Mouse (Mus musculus) left cerebral cortex, postnatal 10 days (tissue): Measurements from ENCODE around the gene Cpm. TPM values are rescaled to one million over a fixed set of nuclear protein-coding genes. Genes with fewer than 3 reads are reported as not detected.
"Not testable (repeated sequence)": the region's sequence is repeated elsewhere in the genome, so short reads cannot be mapped to it uniquely, and the experiment has no call there.

Experiments used
- DNase-seq, 2 experiments: peaks; one replicate each; pipeline ENCODE4 v3.0.0; 2021 to 2022; ENCODE audit warnings: low spot score in 2 of 2, mixed read lengths in 1 of 2; ENCODE audit errors: extremely low spot score in 1 of 2
- intact Hi-C: fragments of 180-260 bp; cut with DNase I; formaldehyde crosslinking; loops from one replicate; pipeline ENCODE4 v1.15.1; 2025
- total RNA-seq, 2 experiments: library from RNA; stranded (reverse); gene quantifications; 2 replicates each; pipeline ENCODE4 v1.2.3; 2021

The Cpm gene
- total RNA-seq, 2 experiments from 2014 or later, result 2.0 to 3.3 TPM

DNA sequence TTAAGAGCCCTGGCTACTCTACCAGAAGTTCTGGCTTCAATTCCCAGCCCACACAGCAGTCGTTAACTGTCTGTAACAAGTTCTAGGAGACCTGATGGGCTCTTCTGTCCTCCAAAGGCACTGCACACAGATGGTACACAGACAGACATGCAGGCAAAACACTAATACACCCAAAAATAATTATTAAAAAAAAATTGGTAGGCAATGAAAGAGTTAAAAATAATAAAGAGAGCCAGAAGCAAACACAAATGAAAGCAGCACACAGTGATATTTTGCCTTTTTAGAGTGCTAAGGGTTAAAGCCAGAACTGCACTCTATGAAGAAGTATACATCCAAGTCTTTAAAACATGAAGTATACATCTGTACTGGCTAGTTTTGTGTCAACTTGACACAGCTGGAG, 71.2 kb downstream of the Cpm start:
- intact Hi-C loops, result no loop called here
- DNase-seq, result no peak

DNA sequence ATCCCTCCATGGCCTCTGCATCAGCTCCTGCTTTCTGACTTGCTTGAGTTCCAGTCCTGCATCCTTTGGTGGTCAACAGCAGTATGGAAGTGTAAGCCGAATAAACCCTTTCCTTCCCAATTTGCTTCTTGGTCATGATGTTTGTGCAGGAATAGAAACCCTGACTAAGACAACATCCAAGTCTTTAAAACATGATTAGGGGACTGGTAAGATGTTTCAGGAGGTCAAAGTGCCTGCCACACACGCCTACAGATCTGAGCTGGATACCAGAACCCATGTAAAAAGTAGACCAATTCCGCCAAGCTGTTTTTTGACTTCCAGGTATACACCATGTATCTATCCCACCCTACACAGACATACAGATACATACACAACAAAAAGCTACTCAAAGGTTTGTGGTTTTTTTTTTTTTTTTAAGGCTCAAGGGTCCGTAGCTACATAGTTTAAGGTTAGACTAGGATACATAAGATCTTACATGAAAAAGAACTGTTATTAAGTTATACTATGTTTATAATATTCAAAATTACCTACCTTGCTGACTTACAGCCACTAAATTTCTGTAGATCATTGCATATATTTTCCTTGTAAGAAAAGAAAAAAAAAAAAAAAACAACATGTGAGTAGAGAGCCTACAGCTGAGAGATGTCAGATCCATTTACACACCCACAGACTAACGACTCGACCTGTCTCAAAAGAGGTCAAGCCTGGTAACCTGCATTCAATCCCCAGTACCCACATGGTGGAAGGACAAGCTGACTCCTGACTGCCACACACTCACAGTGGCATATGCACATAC, 71.9 kb downstream of the Cpm start:
- no peak for DNase-seq
- intact Hi-C loops, result no loop called here

- intact Hi-C loops, result no loop called here
- no peak for DNase-seq
Measured at GRCm38 (mm10) chr10:117702024-117702833, 72.9 kb downstream of the Cpm start.

GRCm38 (mm10) chr10:117703506-117703905, 74.2 kb downstream of the Cpm start:
- intact Hi-C loops, result no loop called here
- no peak for DNase-seq

DNA sequence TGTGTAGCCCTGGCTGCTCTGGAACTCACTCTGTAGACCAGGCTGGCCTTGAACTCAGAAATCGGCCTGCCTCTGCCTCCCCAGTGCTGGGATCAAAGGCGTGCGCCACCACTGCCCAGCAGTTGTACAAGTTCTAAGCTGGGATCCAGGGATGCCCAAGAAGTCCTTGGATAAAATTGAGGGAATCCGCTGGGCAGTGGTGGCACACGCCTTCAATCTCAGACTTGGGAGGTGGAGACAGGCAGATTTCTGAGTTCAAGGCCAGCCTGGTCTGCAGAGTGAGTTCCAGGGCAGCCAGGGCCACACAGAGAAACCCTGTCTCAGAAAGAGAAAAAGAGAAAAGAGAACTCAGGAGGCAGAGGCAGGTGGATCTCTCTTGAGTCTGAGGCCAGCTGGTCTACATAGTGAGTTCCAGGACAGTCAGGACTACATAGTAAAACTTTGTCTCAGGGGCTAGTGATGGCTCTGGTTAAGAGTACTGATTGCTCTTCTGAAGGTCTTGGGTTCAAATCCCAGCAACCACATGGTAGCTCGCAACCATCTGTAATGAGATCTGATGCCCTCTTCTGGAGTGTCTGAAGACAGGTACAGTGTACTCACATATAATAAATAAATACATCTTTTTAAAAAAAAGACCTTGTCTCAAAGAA, 75.1 kb downstream of the Cpm start:
- DNase-seq, intact Hi-C loops: not testable (repeated sequence)

DNA sequence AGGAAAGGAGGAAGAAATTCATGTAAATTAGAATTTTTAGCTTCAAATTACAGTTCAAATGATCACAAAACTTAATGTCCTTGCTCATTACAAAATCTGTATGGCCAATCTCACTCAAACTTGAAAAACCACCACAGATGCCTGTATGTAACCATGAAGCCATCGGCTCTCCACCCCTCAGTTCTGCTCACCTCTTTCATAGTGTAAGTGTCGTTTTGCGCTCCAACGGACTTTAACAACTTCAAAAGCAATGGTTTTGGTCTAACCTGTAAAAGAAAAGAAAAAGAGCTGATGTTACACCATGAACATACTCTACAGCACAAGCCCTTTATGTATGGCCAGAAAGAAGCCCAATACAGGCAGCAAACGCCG, 75.7 kb downstream of the Cpm start:
- no peak for DNase-seq
- intact Hi-C loops, result no loop called here

GRCm38 (mm10) chr10:117705806-117706205, 76.5 kb downstream of the Cpm start:
- intact Hi-C loops, result no loop called here
- DNase-seq, result no peak

GRCm38 (mm10) chr10:117706440-117706839, 77.1 kb downstream of the Cpm start:
- intact Hi-C loops, result no loop called here
- no peak for DNase-seq

GRCm38 (mm10) chr10:117707114-117707838, 78.0 kb downstream of the Cpm start:
- intact Hi-C loops, result no loop called here
- no peak for DNase-seq

DNA sequence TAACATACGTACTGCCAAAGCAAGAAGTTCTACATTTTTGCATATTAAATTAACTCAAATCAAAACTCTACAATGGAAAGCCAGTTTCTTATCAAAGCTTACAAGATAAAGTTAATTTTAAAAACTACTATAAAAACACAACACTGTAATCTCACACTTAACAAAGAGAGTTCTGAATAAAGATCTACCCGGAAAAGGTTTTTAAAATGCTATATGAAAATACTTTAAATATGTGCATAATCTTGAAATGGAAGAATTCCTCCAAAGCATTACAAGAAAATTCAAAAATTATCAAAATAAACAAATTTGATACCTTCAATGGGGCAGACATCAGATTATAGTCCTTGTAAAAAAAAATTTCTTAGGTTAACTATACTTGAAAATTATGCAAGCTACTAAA, 79.1 kb downstream of the Cpm start:
- no peak for DNase-seq
- intact Hi-C loops, result no loop called here

GRCm38 (mm10) chr10:117708856-117709255, 79.6 kb downstream of the Cpm start:
- intact Hi-C loops, result no loop called here

DNA sequence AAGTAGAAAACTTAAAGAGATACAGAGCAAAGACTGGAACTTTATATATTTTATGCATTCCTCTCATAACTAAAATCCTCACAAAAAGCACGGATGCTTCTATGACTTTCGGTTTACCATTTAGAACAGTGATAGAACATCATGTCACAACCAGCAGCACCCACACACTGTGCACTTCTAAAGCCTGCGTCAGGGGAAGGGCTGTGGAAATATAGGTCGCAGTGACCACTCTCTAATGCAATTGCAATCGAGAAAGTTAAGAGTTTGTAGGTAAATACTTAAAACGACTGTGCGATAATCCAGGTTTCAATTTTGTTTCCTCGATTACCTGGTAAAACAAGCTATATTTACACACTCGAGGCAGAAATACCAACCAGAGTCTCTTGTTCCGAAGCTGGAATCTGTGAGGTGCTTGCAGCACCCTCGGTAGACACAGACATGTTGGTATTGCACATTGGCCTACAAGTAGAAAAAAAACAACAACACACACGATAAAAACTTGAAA, 80.1 kb downstream of the Cpm start:
- intact Hi-C loops, result no loop called here
- DNase-seq, result no peak

More at GRCm38 (mm10) chr10:117708856-117709255, 79.6 kb downstream of the Cpm start:
- DNase-seq, result no peak

- DNase-seq, result peak; percentile 46 to 89
- intact Hi-C loops, result no loop called here
Measured at GRCm38 (mm10) chr10:117709930-117710603, 80.8 kb downstream of the Cpm start.

DNA sequence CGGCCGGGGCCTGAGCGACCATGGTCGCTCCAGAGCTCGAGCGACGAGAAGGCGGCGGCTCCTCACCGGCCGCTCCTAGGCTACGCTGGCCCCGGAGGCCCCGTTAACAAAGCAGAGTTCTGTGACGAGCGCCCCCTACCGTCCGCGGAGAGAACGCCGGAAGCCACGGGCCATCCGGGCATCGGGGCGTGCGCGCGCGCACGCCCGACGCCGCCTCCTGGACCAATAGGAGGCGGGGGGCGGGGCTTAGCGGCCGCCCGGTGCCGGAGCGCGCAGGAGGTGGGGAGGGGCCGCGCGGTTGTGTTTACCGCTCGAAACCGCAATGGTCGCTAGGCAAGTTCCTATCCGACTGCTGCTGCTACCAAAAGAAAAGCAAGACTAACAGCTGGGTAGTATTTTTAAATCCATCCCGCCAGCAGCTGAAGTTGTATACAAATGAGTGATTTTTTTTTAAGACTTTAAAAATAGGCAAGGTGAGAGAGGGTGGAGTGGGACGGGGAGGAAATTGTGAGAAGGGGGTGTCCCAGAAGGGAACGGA, 81.4 kb downstream of the Cpm start, which contains the start of gene Mdm2:
TSS of gene Mdm2 (minus strand) at position 155 of the 538 bp plus-strand sequence.
- peak; percentile 94 to 97 for DNase-seq
- intact Hi-C loops, result no loop called here

GRCm38 (mm10) chr10:117711408-117711807, 82.1 kb downstream of the Cpm start:
- intact Hi-C loops, result no loop called here
- no peak for DNase-seq

DNA sequence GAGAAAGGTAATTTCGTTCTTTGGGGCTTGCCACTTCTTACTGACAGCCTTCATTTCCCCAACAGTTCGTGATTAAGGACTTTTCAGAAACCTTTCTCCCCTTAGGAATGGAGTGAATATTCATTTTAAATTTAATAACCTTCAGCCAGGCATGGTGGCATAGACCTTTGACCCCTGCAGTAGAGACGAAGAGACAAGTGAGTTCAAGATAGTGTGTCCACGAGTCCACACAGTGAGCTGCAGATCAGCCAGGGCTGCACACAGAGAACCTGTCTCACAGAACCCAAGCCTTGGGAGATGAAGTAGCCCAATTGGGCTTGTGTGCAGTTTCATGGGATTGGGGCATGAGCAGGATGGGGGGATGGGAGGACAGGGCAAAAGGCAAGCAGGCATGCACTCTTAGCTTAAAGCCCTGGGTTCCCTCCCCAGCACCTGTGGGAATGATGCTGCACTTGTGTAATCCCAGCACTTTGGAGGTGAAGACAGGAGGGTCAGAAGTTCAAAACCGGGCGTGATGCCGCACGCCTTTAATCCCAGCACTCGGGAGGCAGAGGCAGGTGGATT, 83.0 kb downstream of the Cpm start:
- DNase-seq, result no peak

GRCm38 (mm10) chr10:117712871-117713270, 83.6 kb downstream of the Cpm start:
- no peak for DNase-seq
- intact Hi-C loops, result no loop called here

More for the DNA sequence above, 83.0 kb downstream of the Cpm start:
- intact Hi-C loops, result no loop called here

- intact Hi-C loops, result no loop called here
- DNase-seq, result no peak
Measured at GRCm38 (mm10) chr10:117713466-117713865, 84.2 kb downstream of the Cpm start.
